Mouse (Mus musculus): ENCODE measurements around the gene Hrh2.
A peak's percentile ranks its signal among the peaks of the same experiment; 100 is the strongest.

Gene Hrh2

DNA sequence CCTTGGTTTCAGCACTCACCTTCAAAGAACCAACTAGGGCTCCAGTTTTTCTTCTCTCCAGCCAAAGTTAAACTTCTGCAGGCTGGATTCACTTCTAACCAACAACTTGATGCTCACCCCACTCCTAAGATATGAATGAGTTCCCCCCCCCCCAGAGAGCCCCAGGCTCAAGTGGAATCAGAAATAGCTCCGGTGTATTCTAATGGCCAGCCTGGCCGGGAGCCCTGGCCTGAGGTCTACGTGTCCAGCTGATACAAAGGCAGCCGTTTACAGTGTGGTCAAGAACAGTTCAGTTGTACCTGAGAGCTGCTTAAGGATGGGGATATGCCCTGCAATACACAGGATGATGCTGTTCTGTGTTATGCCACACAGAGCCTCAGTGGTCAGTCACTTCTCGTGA is 13.3 kb upstream of the Hrh2 start:
- DNase-seq: no peak

DNA sequence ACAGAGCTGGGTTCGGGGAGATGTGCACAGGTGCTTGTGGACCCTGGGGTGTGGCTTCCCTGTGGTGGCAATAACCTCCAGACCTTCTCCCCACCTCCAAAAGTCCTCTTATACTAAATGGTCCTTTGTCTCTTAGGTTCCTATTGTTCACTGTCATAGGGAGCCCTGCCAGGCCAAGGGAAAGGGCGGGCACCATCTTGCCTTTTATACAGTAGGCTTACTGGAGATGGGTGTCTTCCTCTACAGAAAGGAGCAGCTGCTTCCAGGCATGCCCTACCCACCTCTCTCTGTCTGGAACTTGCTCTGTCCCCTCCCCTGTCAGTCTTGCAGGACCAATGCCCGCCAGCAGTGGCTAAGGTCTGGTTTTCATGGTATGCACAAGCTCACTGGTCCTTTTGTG is 12.0 kb upstream of the Hrh2 start:
- DNase-seq: no peak

GRCm38 (mm10) chr13:54180461-54180860 is 11.5 kb upstream of the Hrh2 start:
- no peak for DNase-seq

DNA sequence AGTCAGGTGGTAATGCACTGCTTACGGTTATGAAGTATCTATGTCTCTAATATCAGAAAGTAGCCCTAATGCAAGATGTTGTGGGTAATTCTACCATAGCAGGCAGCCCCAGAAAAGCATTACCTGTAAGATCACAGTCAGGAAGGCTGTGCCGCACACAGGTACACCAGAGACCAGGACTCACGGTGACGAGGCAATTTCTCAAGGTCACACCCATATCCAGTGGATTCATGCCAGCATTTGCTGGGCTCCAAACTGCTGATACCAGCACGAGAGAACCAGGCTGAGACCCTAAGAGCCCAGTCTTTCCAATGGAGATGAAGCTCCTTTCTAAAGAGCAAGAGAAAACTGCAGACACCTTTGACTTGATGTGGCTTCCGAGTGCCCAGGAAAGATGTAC is 10.6 kb upstream of the Hrh2 start:
- no peak for DNase-seq

- DNase-seq: no peak
Measured at GRCm38 (mm10) chr13:54181947-54182346, 10.0 kb upstream of the Hrh2 start.

- DNase-seq: no peak
Measured at GRCm38 (mm10) chr13:54186394-54186793, 5.5 kb upstream of the Hrh2 start.

- DNase-seq: no peak
Measured at GRCm38 (mm10) chr13:54188190-54188706, 3.7 kb upstream of the Hrh2 start.

DNA sequence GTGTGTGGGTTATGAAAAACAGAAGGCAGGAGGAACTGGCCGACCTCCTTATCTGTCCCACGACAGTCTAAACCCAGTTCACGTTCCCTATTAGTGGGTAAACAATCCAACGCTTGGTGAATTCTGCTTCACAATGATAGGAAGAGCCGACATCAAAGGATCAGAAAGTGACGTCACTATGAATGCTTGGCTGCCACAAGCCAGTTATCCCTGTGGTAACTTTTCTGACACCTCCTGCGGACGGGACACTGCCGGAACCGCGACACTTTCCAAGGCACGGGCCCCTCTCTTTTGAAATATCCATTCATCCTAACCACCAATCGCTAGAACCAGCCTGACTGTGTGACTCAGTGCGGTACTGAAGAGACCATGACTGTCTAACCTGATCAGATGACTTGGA is 2.0 kb upstream of the Hrh2 start:
- peak in 1 of 2 experiments; percentile 45 for DNase-seq

GRCm38 (mm10) chr13:54191181-54191580 is 748 bp upstream of the Hrh2 start:
- DNase-seq: no peak

- no peak for DNase-seq
Measured at GRCm38 (mm10) chr13:54193580-54193979, 1.7 kb downstream of the Hrh2 start.

GRCm38 (mm10) chr13:54199000-54199399 is 7.1 kb downstream of the Hrh2 start:
- no peak for DNase-seq

DNA sequence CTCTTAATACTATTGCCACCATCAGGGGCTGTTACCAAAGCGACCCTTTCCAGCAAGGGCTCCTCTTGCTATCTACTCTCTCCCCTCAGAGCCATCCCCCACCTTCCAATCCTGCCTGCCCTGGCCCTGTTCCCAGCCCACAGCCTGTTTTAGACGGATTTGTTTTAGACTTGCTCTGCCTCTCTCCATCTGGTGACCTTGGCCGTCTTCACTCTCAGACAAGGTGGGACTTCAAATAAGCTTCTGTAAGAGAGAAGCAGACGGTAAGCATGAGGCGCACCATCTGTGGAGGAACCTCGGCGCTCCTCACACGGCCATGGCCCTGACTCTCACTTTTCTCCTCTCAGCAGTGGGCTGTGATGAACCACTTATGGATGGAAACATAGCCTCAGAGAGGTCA is 10.5 kb downstream of the Hrh2 start:
- peak; percentile 75 to 85 for DNase-seq

DNA sequence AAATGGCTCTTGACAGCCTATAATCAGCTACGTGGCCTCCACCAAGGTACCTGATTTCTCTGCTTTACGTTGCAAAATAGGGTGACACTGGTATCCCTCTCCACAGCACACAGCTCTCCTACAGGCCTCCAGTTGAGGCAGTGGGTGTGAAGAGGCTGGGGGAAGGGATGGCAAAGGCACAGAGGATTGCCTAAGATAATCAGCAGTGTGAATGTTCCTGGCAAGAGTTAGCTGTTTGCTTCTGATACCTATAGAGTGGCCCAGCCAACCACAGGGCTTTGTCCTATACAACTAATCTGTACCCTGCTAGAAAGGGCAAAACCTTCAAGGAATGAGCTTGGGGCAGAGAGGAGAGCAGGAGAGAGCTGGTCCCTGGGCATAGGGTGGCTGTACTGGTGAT is 11.5 kb downstream of the Hrh2 start:
- no peak for DNase-seq

DNA sequence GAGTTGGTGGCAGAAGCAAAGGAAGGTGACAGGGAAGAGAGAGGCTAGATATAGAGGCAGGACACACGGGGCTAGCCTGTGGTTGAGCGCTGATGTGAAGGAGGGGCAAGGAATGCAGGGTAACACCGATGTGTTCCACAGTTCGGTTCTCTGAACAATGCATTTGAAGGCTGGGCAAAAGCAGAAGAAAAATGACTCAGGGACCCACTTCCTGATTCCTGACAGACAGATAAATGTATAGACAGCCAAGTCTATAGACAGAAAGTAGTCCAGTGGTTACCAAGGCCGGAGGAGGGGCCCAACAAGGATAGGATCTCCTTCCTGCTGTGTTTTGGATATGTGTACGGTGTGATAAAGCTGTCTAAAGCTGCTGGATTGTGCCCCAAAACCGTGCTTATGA is 13.3 kb downstream of the Hrh2 start:
- DNase-seq: no peak

GRCm38 (mm10) chr13:54206140-54206753 is 14.3 kb downstream of the Hrh2 start:
- DNase-seq: no peak

GRCm38 (mm10) chr13:54209476-54210253 is 17.7 kb downstream of the Hrh2 start:
- DNase-seq: no peak

DNA sequence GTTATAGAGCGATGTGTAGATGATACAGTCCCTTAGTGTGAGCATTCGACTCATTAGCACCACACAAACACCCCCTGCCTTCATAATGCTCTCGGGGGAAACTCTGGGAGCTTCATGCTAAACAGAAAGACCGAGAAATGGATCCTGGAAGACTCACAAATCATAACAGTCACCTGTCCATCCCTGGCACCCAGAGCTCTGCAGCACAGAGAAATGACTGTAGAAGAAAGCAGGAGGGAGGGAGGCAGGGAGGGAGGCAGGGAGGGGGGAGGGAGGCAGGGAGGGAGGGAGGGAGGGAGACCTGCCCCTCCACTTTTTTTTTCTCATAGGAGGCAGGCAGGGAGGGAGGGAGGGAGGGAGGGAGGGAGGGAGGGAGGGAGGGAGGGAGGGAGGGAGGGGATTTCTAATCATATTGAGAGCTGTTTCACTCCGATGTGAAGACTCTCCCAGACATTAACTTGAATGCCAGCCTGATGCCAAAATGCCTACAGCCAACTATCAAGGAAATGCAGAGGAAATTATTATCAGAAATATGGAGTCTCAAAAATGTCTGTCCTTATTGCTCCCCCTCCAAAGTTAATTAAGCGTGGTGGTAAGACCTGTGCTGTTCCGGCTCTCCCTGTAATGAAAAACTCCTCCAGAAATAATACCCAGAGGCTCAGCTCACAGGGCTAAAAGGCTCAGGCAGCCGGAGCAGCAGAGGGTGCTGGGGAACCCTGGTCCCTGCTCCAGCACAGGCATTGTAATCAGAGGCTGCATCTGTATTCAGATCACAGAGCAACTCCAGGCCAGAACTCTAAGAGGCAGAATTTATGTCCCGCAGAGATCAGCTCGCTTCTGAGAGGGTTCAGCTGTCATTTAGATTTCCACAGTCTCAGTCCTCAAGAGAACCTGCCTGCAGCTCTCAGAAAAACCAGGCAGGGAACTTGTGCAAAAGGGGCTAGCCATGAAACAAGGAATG is 19.9 kb downstream of the Hrh2 start:
- DNase-seq: no peak

GRCm38 (mm10) chr13:54212516-54212915 is 20.6 kb downstream of the Hrh2 start:
- no peak for DNase-seq

DNA sequence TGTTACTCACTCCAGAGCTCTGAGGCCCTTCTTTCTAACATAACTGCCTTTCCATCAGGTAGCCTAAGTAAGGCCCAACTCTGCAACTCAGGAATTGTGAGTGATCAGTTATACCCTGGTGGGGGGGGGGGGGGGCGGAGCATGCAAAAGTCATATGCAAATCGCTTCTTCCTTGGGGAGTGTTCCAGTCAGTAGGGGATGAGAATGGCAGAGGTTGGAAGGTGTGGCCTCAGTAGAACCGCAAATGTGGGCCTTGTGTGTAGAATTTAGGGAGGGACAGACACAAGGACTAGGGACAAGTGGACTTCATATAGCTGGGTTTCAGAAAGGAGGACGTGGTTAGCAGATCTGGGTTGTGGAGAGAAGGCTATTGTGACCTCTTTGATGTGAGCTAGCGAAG is 23.3 kb downstream of the Hrh2 start:
- DNase-seq: no peak

- no peak for DNase-seq
Measured at GRCm38 (mm10) chr13:54215777-54216316, 23.9 kb downstream of the Hrh2 start.

- DNase-seq: no peak
Measured at GRCm38 (mm10) chr13:54218341-54218740, 26.4 kb downstream of the Hrh2 start.

GRCm38 (mm10) chr13:54221631-54222179 is 29.8 kb downstream of the Hrh2 start:
- DNase-seq: no peak
